Mouse (Mus musculus) myocyte (in vitro differentiated cells): ENCODE measurements at regions not wholly inside any gene's neighbourhood (a gene's known extent, or its start where the extent isn't known, plus 50 kb on each side); places are given as distances from the start of the nearest gene placed in this dataset.

Source experiments
- H3K27me3 ChIP-seq: one replicate; pipeline ENCODE4 v1.6.1; 2011; ENCODE audit not compliant: control insufficient read depth, insufficient read depth, insufficient read length
- H3K36me3 ChIP-seq: one replicate; pipeline ENCODE4 v1.6.1; 2011; ENCODE audit not compliant: control insufficient read depth, insufficient read depth
- H3K4me2 ChIP-seq: one replicate; pipeline ENCODE4 v1.6.1; 2011; ENCODE audit warnings: low read depth, control low read depth
- H3K4me3 ChIP-seq: one replicate; pipeline ENCODE4 v1.5.1; 2011; ENCODE audit warnings: mild to moderate bottlenecking, control low read depth, moderate library complexity
- H3K79me2 ChIP-seq: one replicate; pipeline ENCODE4 v1.6.1; 2011; ENCODE audit not compliant: control insufficient read depth, insufficient read depth
- H3ac ChIP-seq: one replicate; pipeline ENCODE4 v1.6.1; 2011; ENCODE audit not compliant: control insufficient read depth, insufficient read length
- CEBPB ChIP-seq: IDR thresholded peaks from 2 replicates; pipeline ENCODE4 v1.6.1; 2011; ENCODE audit warnings: mild to moderate bottlenecking, moderate library complexity; ENCODE audit not compliant: poor library complexity, insufficient read depth, severe bottlenecking
- E2F4 ChIP-seq: IDR thresholded peaks from one replicate; pipeline ENCODE4 v1.6.1; 2011; ENCODE audit warnings: mild to moderate bottlenecking, control low read depth, moderate library complexity; ENCODE audit not compliant: insufficient read depth
- MAX ChIP-seq: IDR thresholded peaks from one replicate; pipeline ENCODE4 v1.6.1; 2011; ENCODE audit warnings: low read depth, mild to moderate bottlenecking, control low read depth
- MYOD1 ChIP-seq, 3 experiments: IDR thresholded peaks; one replicate each; pipeline ENCODE4 v1.6.1; 2011; ENCODE audit warnings: control low read depth in 2 of 3, low read depth in 2 of 3, mild to moderate bottlenecking in 2 of 3, moderate library complexity in 1 of 3; ENCODE audit not compliant: insufficient read length in 2 of 3, control insufficient read depth in 1 of 3
- MYOG ChIP-seq, 3 experiments: IDR thresholded peaks; one replicate each; pipeline ENCODE4 v1.6.1; 2011; ENCODE audit warnings: control low read depth in 2 of 3, low read depth in 2 of 3, mild to moderate bottlenecking in 2 of 3; ENCODE audit not compliant: insufficient read length in 2 of 3, control insufficient read depth in 1 of 3, insufficient read depth in 1 of 3
- POLR2A ChIP-seq: IDR thresholded peaks from one replicate; pipeline ENCODE4 v1.6.1; 2011; ENCODE audit warnings: low read depth, mild to moderate bottlenecking, control low read depth, moderate library complexity; ENCODE audit not compliant: insufficient read length
- POLR2AphosphoS2 ChIP-seq: IDR thresholded peaks from one replicate; pipeline ENCODE4 v1.6.1; 2011; ENCODE audit warnings: low read depth, control low read depth; ENCODE audit not compliant: insufficient read length
- REST ChIP-seq: IDR thresholded peaks from one replicate; pipeline ENCODE4 v1.6.1; 2011; ENCODE audit warnings: mild to moderate bottlenecking, control low read depth, moderate library complexity; ENCODE audit not compliant: insufficient read depth, insufficient read length
- SRF ChIP-seq: IDR thresholded peaks from one replicate; pipeline ENCODE4 v1.6.1; 2011; ENCODE audit warnings: low read depth; ENCODE audit not compliant: control insufficient read depth, insufficient read length
- TCF12 ChIP-seq: IDR thresholded peaks from one replicate; pipeline ENCODE4 v1.6.1; 2011; ENCODE audit warnings: mild to moderate bottlenecking, control low read depth; ENCODE audit not compliant: poor library complexity, insufficient read depth, severe bottlenecking
- TCF3 ChIP-seq: IDR thresholded peaks from one replicate; pipeline ENCODE4 v1.6.1; 2011; ENCODE audit warnings: low read depth, control low read depth; ENCODE audit not compliant: insufficient read length
- USF1 ChIP-seq: IDR thresholded peaks from one replicate; pipeline ENCODE4 v1.6.1; 2011; ENCODE audit warnings: low read depth, mild to moderate bottlenecking, control low read depth, moderate library complexity

DNA sequence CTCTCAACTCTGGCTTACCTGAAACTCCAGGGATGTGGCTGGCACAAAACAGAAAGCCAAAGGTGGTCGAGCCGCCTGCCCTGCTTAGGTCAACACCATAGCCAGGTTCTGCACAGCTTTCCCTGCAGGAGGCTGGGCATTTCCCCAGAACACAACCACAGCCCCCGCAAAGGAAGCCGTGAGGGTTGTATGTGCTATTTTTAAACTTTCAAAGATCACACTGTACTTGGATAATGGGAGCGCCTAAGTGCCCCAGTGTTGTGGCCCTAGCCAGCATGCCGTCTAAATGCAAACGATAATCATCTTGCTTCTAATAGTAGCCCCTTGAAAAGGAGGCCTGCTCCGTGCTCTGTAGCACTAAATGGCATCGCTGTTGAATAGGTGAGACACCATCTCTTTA lies 184.5 kb upstream of the Jarid2 start:
- Histone ChIP-seq H3K36me3 (no peaks in the 10 kb centered on the region), H3K4me3 (no peak overlapping the region), H3K27me3 (no peaks in the 10 kb centered on the region), H3K79me2 (no peaks in the 10 kb centered on the region), H3K4me2 (no peak overlapping the region), H3ac (no peak overlapping the region)
- TF ChIP-seq USF1 (no peak), TCF12 (no peak), MAX (no peak), POLR2A (no peak), SRF (no peak), MYOG (IDR thresholded peaks at IDR 0.05; ENCODE audit: control insufficient read depth in 1 of 3, insufficient read depth in 1 of 3, insufficient read length in 2 of 3, low read depth in 2 of 3) (no peak), E2F4 (no peak), POLR2AphosphoS2 (no peak), TCF3 (no peak), MYOD1 (IDR thresholded peaks at IDR 0.05; ENCODE audit: control insufficient read depth in 1 of 3, insufficient read length in 2 of 3, low read depth in 2 of 3) (no peak), REST (no peak), CEBPB (no peak)

DNA sequence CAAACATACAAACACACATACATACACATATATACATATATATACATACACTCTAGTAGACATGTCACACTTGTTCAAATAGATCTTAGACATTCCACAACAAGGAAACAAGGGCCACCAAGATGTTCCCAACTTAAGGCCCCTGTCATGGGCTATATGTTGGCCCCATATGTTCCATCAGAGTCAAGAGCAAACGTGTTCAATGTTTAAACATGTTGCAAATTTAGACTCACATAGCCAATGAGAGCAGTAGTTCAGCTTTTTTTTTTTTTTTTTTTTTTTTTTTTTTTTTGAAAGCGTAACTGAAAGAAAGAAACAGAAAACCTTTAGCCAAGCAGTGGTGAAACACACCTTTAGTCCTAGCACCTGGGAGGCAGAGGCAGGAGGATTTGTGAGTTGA lies 183.0 kb upstream of the Jarid2 start:
- H3K36me3 ChIP-seq, result no peaks in the 10 kb centered on the region
- no peaks in the 10 kb centered on the region for H3K27me3 ChIP-seq
- H3K4me3 ChIP-seq, result no peak overlapping the region
- TF ChIP-seq E2F4, result no peak
- TF ChIP-seq USF1, result no peak
- no peak for TF ChIP-seq MAX
- no peak for TF ChIP-seq SRF
- no peak for TF ChIP-seq TCF3
- H3K79me2 ChIP-seq, result no peaks in the 10 kb centered on the region
- H3K4me2 ChIP-seq, result no peak overlapping the region
- H3ac ChIP-seq, result no peak overlapping the region

DNA sequence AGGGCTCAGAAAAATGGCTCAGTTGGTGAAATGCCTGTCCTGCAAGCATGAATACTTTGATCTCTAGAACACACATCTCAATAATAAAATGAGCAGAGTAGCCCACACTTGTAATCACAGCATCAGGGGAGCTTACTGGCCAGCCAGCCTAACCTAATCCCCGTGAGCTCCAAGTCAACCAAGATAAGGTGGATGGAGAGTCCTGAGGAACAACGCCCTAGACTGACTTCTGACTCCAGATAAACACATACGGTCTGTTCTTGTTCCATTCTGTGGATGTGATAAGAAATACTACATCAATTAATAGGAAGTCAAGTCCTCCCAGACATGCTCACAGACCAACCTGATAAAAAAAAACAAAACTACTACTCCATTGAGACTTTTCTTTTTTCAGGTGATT lies 180.4 kb upstream of the Jarid2 start:
- Histone ChIP-seq H3ac (no peak overlapping the region), H3K4me3 (no peak overlapping the region), H3K4me2 (no peak overlapping the region), H3K27me3 (no peaks in the 10 kb centered on the region), H3K36me3 (no peaks in the 10 kb centered on the region), H3K79me2 (no peaks in the 10 kb centered on the region)
- TF ChIP-seq CEBPB (no peak), E2F4 (no peak), TCF12 (no peak), MYOD1 (IDR thresholded peaks at IDR 0.05; ENCODE audit: control insufficient read depth in 1 of 3, insufficient read length in 2 of 3, low read depth in 2 of 3) (no peak), MAX (no peak), POLR2AphosphoS2 (no peak), USF1 (no peak)

DNA sequence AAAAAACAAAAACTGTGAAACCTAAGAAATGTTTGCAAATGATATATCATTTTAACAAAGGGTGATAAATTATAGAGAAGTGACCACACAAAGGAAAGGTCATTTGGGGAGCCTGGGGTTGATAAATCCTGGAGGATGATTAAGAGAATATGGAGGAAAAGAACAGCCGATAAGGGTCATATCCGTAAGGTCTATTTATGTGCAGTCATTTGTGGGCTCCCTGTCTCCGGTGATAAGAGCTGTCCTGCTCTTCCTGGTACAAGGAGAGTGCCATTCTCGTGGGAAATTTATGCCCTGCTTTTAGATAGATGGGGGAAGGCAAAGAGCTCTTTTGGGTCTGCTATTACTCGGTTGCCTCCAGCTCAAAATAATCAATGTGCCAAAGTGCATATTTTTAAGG lies 175.9 kb upstream of the Jarid2 start:
- H3K79me2 ChIP-seq, result no peaks in the 10 kb centered on the region
- H3K4me3 ChIP-seq, result no peak overlapping the region
- no peak overlapping the region for H3K4me2 ChIP-seq
- no peaks in the 10 kb centered on the region for H3K36me3 ChIP-seq
- H3ac ChIP-seq, result no peak overlapping the region
- TF ChIP-seq TCF3 (no peak), REST (no peak), SRF (no peak)
- no peaks in the 10 kb centered on the region for H3K27me3 ChIP-seq

DNA sequence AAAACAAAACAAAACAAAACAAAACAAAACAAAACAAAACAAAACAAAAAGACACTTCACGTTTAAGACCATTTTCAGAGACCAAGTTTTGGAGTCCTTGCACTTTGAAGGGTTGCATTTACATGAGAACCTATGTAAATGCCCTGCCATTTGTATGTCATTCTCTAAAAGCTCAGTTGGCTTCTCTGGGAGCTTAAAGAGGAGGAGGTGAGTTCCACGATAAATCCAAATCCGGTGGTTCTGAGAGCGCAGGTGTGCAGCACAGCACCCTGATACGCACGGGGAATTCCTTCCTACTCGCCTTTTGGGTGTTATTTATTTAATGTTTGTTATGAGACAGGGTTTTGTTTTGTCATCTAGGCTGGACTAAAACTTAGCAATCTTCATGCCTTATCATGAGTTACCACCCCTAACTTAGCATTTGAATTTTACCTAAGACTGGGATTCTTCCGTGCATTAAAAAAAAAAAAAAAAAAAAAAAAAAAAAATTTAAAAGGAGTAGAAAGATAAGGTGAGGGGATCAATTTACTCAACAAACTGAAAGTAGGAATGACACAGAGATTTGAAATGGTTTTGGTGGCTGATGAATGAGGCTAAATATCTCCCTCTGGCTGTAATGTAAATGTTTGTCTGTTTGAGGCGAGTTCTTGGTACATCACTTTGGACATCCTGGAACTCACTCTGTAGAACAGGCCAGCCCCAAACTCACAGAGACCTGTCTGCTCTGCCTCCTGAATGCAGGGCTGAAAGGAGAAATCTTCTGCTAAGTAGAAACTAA lies 174.4 kb upstream of the Jarid2 start:
- no peak for TF ChIP-seq E2F4
- TF ChIP-seq SRF, result no peak
- TF ChIP-seq MAX, result no peak
- TF ChIP-seq CEBPB, result no peak
- TF ChIP-seq USF1, result no peak
- no peak for TF ChIP-seq MYOG (IDR thresholded peaks at IDR 0.05; ENCODE audit: control insufficient read depth in 1 of 3, insufficient read depth in 1 of 3, insufficient read length in 2 of 3, low read depth in 2 of 3)
- no peak for TF ChIP-seq POLR2A
- no peak for TF ChIP-seq TCF3
- TF ChIP-seq POLR2AphosphoS2, result no peak
- no peak for TF ChIP-seq MYOD1 (IDR thresholded peaks at IDR 0.05; ENCODE audit: control insufficient read depth in 1 of 3, insufficient read length in 2 of 3, low read depth in 2 of 3)
- no peak for TF ChIP-seq TCF12
- no peak for TF ChIP-seq REST

More for the DNA sequence above, 174.4 kb upstream of the Jarid2 start:
- H3K4me3 ChIP-seq, result no peak overlapping the region
- H3ac ChIP-seq, result no peak overlapping the region
- H3K36me3 ChIP-seq, result no peaks in the 10 kb centered on the region
- no peaks in the 10 kb centered on the region for H3K27me3 ChIP-seq
- no peak overlapping the region for H3K4me2 ChIP-seq
- H3K79me2 ChIP-seq, result no peaks in the 10 kb centered on the region
